ENCODE assay signal across 23 mouse cellular contexts in genomic region chr4:54877361-54877760, GRCm38 (mm10).
A peak's percentile ranks its signal among the peaks of the same experiment; 100 is the strongest.
DNase-seq lines count a peak whose midpoint lies in the region; ATAC-seq and TF ChIP-seq lines count a peak whose summit lies in the region.
"Had no signal": no experiment of that assay in that cellular context is flagged by ENCODE, and none has a peak within 500 bp of the region (broad histone marks: within the 10 kb centered on the region; RNA-seq: fewer than 3 reads in every experiment).

No protein-coding gene starts in this region.

- no peak overlapping the region for H3K4me3 ChIP-seq in lung, embryonic 14.5 days (ENCODE audit: low read depth, low read length)
- H3K4me3 ChIP-seq: embryonic facial prominence, embryonic 12.5 days; hindbrain, embryonic 13.5 days; neural tube, embryonic 12.5 days had no signal

- no peak overlapping the region for H3K27ac ChIP-seq in lung, embryonic 14.5 days (ENCODE audit: low read depth)
- H3K27ac ChIP-seq: embryonic facial prominence, embryonic 12.5 days; hindbrain, embryonic 13.5 days; neural tube, embryonic 12.5 days had no signal

- H3K36me3 ChIP-seq in lung, embryonic 14.5 days (ENCODE audit: insufficient read depth), result no peaks in the 10 kb centered on the region
- H3K36me3 ChIP-seq: embryonic facial prominence, embryonic 12.5 days; hindbrain, embryonic 13.5 days; neural tube, embryonic 12.5 days had no signal

- peak; percentile 9 for DNase-seq in gastrocnemius, adult 18-20 months (ENCODE audit: low spot score)
- no peak for DNase-seq in gastrocnemius, postnatal 10 days
- peak; percentile 6 for DNase-seq in lung, embryonic 14.5 days
- no peak for DNase-seq in lung, postnatal 10 days
- DNase-seq in brain, adult 2 months (ENCODE audit: low read depth, low spot score), result peak; percentile 16
- no peak for DNase-seq in layer of hippocampus, adult 11-12 months (ENCODE audit: low spot score)
- DNase-seq in layer of hippocampus, postnatal 25 days (ENCODE audit: extremely low spot score in 1 of 2, low spot score in 1 of 2), result no peak
- DNase-seq: B cell, adult 2 months; cerebellum, adult 11-12 months; cerebellum, postnatal 14 days; gastrocnemius, postnatal 36 days; kidney, adult 18-20 months; kidney, postnatal 14 days; left cerebral cortex, postnatal 4 days; lung, postnatal 14 days; midbrain, embryonic 14.5 days; retina, postnatal 1 day; right cerebral cortex, postnatal 25 days had no signal

- no peak overlapping the region for H3K9ac ChIP-seq in lung, embryonic 14.5 days
- H3K9ac ChIP-seq: embryonic facial prominence, embryonic 12.5 days; hindbrain, embryonic 13.5 days; neural tube, embryonic 12.5 days had no signal

- WGBS in lung, embryonic 14.5 days, result 52% methylated on average over 2 of the region's 2 CpGs

- no peak for TF ChIP-seq CTCF in lung, embryonic 14.5 days (IDR thresholded peaks at IDR 0.05; ENCODE audit: low read depth)

- H3K4me2 ChIP-seq in lung, embryonic 14.5 days, result no peak overlapping the region
- H3K4me2 ChIP-seq: embryonic facial prominence, embryonic 12.5 days; hindbrain, embryonic 13.5 days; neural tube, embryonic 12.5 days had no signal

- H3K9me3 ChIP-seq in lung, embryonic 14.5 days (ENCODE audit: low read depth, low read length), result no peaks in the 10 kb centered on the region
- H3K9me3 ChIP-seq: embryonic facial prominence, embryonic 12.5 days; hindbrain, embryonic 13.5 days; neural tube, embryonic 12.5 days had no signal

- no peaks in the 10 kb centered on the region for H3K27me3 ChIP-seq in lung, embryonic 14.5 days (ENCODE audit: insufficient read depth, low read length)
- H3K27me3 ChIP-seq: embryonic facial prominence, embryonic 12.5 days; hindbrain, embryonic 13.5 days; neural tube, embryonic 12.5 days had no signal

- ATAC-seq in lung, embryonic 14.5 days (ENCODE audit: insufficient read depth), result no peak
- ATAC-seq: forebrain, embryonic 14.5 days; inflammation-experienced regulatory T-cells, adult 6 months had no signal

- H3K4me1 ChIP-seq in lung, embryonic 14.5 days (ENCODE audit: insufficient read depth), result no peaks in the 10 kb centered on the region
- H3K4me1 ChIP-seq: hindbrain, embryonic 13.5 days; neural tube, embryonic 12.5 days had no signal

Comparison
In these comparisons a context has a peak if more than half of its experiments do, and no peak if none do; other contexts are left out.
1. DNase-seq: peak in gastrocnemius, adult 18-20 months (single experiment), lung, embryonic 14.5 days (single experiment) and brain, adult 2 months (single experiment); none in gastrocnemius, postnatal 10 days (single experiment), lung, postnatal 10 days (single experiment), layer of hippocampus, adult 11-12 months (single experiment) and layer of hippocampus, postnatal 25 days (0 of 2).